Mouse (Mus musculus) right cerebral cortex, postnatal 10 days (tissue): ENCODE results near the gene Hcn4.
A peak's percentile ranks its signal among the peaks of the same experiment; 100 is the strongest.

Experiments
- DNase-seq, 2 experiments: peaks; one replicate each; pipeline ENCODE4 v3.0.0; 2021; ENCODE audit warnings: low spot score in 2 of 2

Gene Hcn4

GRCm38 (mm10) chr9:58849576-58850315 is 26.5 kb downstream of the Hcn4 start:
- no peak for DNase-seq

GRCm38 (mm10) chr9:58854931-58855330 is 31.7 kb downstream of the Hcn4 start:
- DNase-seq = no peak

GRCm38 (mm10) chr9:58859080-58859635 is 35.9 kb downstream of the Hcn4 start:
- DNase-seq = no peak

GRCm38 (mm10) chr9:58863826-58864225 is 40.6 kb downstream of the Hcn4 start:
- DNase-seq = peak; percentile 71 to 76

GRCm38 (mm10) chr9:58871141-58871540 is 47.9 kb downstream of the Hcn4 start:
- DNase-seq = no peak

GRCm38 (mm10) chr9:58873541-58874324 is 50.5 kb downstream of the Hcn4 start:
- DNase-seq = peak; percentile 81 to 83

GRCm38 (mm10) chr9:58874354-58874753 is 51.1 kb downstream of the Hcn4 start:
- no peak for DNase-seq

- no peak for DNase-seq
Measured at GRCm38 (mm10) chr9:58875439-58875838, 52.2 kb downstream of the Hcn4 start.

- no peak for DNase-seq
Measured at GRCm38 (mm10) chr9:58876946-58877625, 53.9 kb downstream of the Hcn4 start.

GRCm38 (mm10) chr9:58879836-58880235 is 56.6 kb downstream of the Hcn4 start:
- DNase-seq = no peak

GRCm38 (mm10) chr9:58882686-58883085 is 59.5 kb downstream of the Hcn4 start:
- no peak for DNase-seq

- DNase-seq = peak in 1 of 2 experiments; percentile 16
Measured at GRCm38 (mm10) chr9:58889782-58890448, 66.7 kb downstream of the Hcn4 start.

- no peak for DNase-seq
Measured at GRCm38 (mm10) chr9:58890893-58891292, 67.7 kb downstream of the Hcn4 start.

GRCm38 (mm10) chr9:58891840-58892640 is 68.8 kb downstream of the Hcn4 start:
- DNase-seq = peak in 1 of 2 experiments; percentile 7

- DNase-seq = no peak
Measured at GRCm38 (mm10) chr9:58899602-58900001, 76.4 kb downstream of the Hcn4 start.

GRCm38 (mm10) chr9:58902869-58903585 is 79.8 kb downstream of the Hcn4 start:
- DNase-seq = peak; percentile 42 to 68
